Mouse (Mus musculus): ENCODE measurements around the gene Dab2ip. TPM values are rescaled to one million over a fixed set of nuclear protein-coding genes. Genes with fewer than 3 reads are reported as not detected.

Dab2ip gene
- total RNA-seq, 1 experiment from 2014 or later = 16.9 TPM

DNA sequence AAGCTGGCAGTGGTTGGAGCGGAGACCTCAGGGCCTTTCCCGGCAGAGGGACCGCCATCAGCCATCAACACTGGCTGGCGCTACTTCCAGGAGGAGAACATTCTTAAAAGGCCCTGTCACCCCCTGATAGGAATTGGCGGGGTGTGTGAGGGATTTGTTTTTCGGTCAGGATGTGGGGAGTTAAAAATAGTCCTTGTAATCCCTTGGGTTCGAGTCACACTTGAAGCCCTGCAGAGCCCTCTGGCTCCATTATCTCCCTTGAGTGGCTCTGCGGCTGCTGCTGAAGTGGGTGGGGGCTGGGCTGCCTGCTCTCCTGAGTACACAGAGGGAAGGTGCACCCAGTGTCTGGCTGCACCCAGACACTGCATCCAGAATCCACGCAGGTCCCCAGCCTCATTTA lies 30.3 kb downstream of the Dab2ip start:
- no peak for ATAC-seq (replicated peaks in 1 of 2; ENCODE audit: insufficient read depth in 1 of 2, low FRiP score in 2 of 2, low TSS enrichment in 1 of 2, low read depth in 1 of 2, poor library complexity in 2 of 2, severe bottlenecking in 2 of 2)

DNA sequence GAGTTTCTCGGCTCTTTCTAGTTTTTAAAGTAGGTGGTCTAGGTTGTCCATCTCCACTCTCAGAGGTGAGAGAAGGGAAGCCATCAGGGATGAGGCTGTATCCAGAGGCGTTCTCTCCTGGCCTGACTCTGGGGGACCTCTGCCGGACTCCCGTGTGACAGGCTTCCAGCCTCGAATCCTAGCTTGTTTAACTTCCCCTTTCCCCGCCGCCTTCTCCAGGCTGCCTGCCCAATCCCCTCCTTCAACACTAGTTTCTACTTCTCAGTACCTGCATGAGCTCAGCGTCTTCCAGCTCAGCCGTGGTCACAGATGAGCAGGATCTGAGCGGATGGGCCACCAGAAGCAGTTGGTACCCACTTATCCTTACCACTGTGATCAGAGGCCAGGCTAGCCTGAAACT lies 31.3 kb downstream of the Dab2ip start:
- peak; percentile 34 to 59; a peak in 3 of 4 replicates for ATAC-seq (replicated peaks in 1 of 2; ENCODE audit: insufficient read depth in 1 of 2, low FRiP score in 2 of 2, low TSS enrichment in 1 of 2, low read depth in 1 of 2, poor library complexity in 2 of 2, severe bottlenecking in 2 of 2)

DNA sequence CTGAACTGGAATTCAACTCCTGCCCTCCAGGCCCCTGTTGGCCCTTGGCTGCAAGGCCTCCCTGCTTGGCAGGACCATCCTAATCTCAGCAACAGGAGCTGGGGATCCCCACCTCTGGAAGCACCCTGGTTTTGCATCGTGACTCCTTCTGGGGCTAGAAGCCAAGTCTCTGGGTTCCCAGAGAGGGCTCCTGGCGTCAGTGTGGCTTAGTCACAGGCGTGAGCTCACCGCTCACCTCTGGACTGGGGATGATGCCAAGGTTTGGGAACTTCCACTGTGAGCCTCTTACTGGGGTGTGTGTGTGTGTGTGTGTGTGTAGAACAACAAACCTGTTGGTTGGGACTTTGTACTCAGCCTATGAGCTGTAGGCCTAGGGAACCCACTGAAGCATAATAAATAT lies 31.7 kb downstream of the Dab2ip start:
- no peak for ATAC-seq (replicated peaks in 1 of 2; ENCODE audit: insufficient read depth in 1 of 2, low FRiP score in 2 of 2, low TSS enrichment in 1 of 2, low read depth in 1 of 2, poor library complexity in 2 of 2, severe bottlenecking in 2 of 2)

DNA sequence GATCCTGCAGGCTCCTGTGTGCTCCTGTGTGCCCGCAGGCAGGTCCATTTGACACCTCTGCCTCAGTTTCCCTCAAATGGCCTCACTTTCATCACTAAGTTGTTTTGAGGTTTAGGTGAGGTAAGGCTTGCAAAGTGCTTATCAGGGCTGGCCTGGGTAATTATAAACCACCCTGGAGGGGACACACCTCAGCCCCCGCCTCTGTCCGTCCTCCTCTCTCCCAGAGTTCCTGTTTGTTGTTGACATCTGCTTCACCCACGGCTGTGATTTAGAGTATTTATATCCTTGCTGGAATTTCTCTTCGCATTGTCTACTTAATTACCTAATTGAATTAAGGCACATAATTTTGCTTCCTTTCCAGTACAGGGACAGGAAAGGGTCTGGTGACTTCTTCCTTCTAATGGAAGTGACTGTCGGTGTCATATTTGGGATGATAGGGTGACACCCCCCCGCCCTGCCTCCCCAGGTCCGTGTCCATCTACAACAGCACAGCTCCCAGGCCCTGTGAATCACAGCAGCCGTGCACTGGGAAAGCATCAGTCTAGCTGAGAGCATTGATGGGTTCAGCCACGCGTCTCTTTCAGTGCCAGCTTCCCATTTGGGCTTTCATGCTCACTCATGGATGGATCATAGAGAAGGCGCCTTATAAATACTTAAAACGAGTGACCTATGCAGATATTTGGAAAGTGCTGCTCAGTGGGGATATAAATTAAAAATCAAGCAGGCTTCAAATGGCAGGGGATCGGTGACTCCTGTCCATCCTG lies 34.1 kb downstream of the Dab2ip start:
- no peak for ATAC-seq (replicated peaks in 1 of 2; ENCODE audit: insufficient read depth in 1 of 2, low FRiP score in 2 of 2, low TSS enrichment in 1 of 2, low read depth in 1 of 2, poor library complexity in 2 of 2, severe bottlenecking in 2 of 2)

DNA sequence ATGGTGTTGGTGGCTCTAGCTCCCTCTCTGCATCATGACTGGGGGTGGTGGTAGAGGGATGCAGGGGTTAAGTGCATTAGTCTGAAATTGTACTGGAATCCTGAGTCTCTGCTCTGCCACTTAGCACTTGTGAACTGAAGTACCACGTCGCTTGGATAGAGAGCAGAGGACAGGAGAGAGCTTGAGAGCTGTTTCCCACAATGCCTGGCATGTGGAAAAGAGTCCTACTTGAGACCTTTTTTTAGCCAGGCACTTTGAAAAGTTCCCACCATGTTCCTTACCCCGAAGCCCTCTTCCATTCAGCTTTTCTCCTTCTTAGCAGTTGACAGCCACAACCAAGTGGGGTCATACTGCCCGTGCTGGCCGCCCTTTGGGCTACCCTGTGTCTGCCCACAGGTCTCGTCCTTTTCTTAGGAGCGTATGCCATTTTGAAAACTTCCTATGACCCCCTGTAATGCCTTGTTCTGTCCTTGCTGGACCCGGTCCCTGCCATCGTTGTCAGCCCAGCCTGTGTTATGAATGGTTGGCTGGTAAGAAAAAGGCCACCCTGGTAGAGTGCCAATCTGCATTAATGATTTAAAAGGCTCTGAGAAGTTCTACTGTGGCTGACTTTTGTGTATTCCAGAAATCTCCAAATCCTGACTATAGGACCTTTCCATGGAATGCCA lies 34.8 kb downstream of the Dab2ip start:
- ATAC-seq (replicated peaks in 1 of 2; ENCODE audit: insufficient read depth in 1 of 2, low FRiP score in 2 of 2, low TSS enrichment in 1 of 2, low read depth in 1 of 2, poor library complexity in 2 of 2, severe bottlenecking in 2 of 2) = no peak

DNA sequence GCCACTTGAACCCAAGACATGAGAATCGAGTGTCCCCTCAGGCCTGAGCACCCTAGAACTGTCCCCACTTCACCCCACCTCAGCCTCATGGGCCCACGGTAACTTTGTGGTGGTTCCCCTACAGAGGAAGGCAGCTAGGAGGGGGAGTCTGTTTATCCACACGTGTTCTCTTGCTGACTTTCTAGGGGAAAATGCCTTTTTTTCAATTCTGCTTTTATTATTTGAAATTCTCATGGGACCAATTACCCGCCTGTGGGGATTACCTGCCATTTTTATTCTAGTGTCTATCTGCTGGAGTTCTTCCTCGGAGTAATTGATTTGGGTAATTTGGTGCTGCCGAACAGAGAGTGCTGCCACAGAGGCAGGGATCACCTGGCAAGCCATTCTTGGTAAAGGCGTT lies 35.8 kb downstream of the Dab2ip start:
- no peak for ATAC-seq (replicated peaks in 1 of 2; ENCODE audit: insufficient read depth in 1 of 2, low FRiP score in 2 of 2, low TSS enrichment in 1 of 2, low read depth in 1 of 2, poor library complexity in 2 of 2, severe bottlenecking in 2 of 2)

DNA sequence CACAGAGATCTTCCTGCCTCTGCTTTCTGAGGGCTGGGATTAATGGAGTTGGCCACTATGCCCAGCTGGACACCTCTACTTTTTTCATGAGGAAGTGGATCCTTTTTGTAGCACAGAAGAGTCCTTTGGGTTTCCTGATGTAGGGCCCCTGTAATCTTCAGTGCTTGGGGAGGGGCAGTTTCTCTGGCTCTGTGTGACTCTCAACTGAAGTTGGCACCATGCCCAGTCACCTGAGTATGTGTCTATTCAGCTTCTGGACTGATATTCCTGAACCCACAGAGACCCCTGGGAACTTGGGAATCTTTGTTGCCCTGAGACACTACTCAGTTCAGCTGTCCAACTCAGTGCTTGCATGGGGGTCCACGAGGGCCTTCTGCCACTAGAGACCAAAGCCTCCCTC lies 37.0 kb downstream of the Dab2ip start:
- ATAC-seq (replicated peaks in 1 of 2; ENCODE audit: insufficient read depth in 1 of 2, low FRiP score in 2 of 2, low TSS enrichment in 1 of 2, low read depth in 1 of 2, poor library complexity in 2 of 2, severe bottlenecking in 2 of 2) = no peak

DNA sequence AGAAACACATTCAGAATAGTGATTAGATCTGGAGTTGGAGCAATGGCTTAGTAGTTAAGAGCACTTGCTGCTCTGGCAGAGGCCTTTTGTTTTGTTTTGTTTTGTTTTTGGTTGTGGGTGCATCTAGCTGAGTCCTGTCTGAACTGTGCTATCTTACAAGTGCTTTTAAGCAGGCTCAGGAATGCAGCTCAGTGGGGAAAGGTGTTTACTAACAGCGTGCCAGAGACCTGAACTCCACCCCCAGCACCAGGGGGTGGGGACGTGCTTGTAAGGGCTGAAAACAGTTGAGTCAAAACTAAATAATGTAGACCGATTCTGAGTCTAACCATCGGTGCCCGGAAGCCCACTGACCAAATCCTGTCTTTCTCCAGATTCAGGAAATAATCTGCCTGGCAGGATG lies 37.7 kb downstream of the Dab2ip start:
- ATAC-seq (replicated peaks in 1 of 2; ENCODE audit: insufficient read depth in 1 of 2, low FRiP score in 2 of 2, low TSS enrichment in 1 of 2, low read depth in 1 of 2, poor library complexity in 2 of 2, severe bottlenecking in 2 of 2) = no peak

DNA sequence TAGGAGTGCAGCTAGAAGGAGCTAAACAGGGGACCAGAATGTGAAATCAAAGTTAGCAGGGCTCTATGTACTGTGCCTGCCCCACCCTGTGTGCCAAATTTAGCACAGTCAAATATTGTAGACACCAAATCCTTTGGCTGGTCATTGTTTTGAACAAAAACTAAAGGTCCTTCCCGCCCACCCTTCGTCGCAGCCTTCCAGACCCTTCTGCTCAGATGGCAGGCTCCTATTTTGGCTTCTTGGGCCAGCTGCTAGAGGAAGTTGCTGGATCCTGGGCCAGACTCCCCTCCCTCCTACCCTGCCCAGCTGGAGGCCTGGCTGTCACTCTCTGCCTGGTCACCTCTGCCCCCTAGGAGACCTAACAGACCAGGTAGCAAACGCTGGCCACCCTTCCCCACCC lies 38.7 kb downstream of the Dab2ip start:
- ATAC-seq (replicated peaks in 1 of 2; ENCODE audit: insufficient read depth in 1 of 2, low FRiP score in 2 of 2, low TSS enrichment in 1 of 2, low read depth in 1 of 2, poor library complexity in 2 of 2, severe bottlenecking in 2 of 2) = 0 out of 4 replicates have a peak, but pooled peaks of 1 of the 2 experiments have one; percentile 29

DNA sequence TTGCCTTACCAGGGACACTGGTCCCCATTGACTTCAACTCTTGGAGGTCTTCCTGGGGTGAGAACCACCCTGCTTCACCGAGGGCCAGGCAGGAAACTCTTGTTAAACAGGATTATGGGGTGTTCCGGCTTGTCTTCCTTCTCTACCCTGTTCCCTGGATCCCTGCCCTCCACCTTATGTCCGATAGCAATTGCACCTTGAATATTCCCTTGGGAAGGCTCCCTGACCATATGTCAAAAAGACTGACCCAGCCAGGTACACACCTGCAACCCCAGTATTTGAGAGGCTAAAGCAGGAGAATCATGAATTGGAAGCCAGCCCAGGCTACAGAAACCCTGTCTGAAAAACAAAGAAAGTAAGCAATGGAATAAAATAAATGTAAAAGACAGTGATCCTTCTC lies 40.8 kb downstream of the Dab2ip start:
- no peak for ATAC-seq (replicated peaks in 1 of 2; ENCODE audit: insufficient read depth in 1 of 2, low FRiP score in 2 of 2, low TSS enrichment in 1 of 2, low read depth in 1 of 2, poor library complexity in 2 of 2, severe bottlenecking in 2 of 2)

DNA sequence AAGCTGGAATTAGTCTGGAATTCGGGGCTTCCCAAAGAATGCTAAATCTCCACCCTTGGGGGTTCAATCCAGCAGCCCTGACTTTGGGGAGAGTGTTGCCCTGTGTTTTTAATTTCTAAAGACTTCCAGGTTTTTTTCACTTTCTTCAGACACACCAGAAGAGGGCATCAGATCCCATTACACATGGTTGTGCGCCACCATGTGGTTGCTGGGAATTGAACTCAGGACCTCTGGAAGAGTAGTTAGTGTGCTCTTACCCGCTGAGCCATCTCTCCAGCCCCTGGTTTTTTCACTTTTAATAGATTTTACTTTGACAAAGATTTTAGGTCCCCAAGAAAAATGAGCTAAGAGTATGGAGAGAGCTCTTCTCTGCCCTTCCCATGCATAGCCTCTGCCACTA lies 43.6 kb downstream of the Dab2ip start:
- no peak for ATAC-seq (replicated peaks in 1 of 2; ENCODE audit: insufficient read depth in 1 of 2, low FRiP score in 2 of 2, low TSS enrichment in 1 of 2, low read depth in 1 of 2, poor library complexity in 2 of 2, severe bottlenecking in 2 of 2)

DNA sequence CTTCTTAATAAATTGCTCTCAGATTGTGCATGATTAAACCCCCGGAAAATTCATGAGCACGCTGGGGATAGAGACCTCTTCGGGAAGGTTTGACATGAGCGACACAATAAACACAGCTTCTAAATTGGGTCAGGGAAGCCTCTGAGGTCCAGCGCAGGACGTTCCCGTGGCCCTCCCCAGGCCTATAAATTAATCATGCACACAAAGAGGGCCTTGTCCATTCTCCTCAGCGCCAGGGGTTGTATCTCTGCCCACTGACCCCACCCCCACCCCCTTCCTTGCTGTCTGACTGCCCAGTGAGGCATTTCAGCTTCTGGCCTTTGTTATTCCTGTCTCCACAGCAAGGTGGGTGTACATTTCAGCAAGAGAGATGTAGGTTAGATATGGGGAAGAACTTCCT lies 49.4 kb downstream of the Dab2ip start:
- ATAC-seq (replicated peaks in 1 of 2; ENCODE audit: insufficient read depth in 1 of 2, low FRiP score in 2 of 2, low TSS enrichment in 1 of 2, low read depth in 1 of 2, poor library complexity in 2 of 2, severe bottlenecking in 2 of 2) = no peak

DNA sequence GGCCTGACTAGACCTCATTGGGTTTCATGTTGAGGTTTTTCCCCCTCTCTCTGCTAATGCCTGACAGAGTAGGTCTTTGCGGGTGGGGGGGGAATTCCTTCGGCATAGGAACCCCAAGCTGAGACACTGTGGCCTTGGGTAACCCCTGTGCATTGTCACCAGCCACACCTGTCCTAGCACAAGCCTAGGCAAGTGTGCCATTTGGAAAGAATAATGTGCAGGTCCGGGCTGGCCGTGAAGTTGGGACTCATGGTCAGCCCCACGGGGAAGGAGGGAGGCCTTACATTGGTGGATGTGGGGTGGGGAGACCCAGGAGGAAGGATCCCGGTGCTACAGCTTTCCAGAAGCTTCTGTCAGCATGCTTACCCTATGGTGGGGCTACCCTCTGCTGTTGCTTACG lies 50.8 kb downstream of the Dab2ip start:
- no peak for ATAC-seq (replicated peaks in 1 of 2; ENCODE audit: insufficient read depth in 1 of 2, low FRiP score in 2 of 2, low TSS enrichment in 1 of 2, low read depth in 1 of 2, poor library complexity in 2 of 2, severe bottlenecking in 2 of 2)

DNA sequence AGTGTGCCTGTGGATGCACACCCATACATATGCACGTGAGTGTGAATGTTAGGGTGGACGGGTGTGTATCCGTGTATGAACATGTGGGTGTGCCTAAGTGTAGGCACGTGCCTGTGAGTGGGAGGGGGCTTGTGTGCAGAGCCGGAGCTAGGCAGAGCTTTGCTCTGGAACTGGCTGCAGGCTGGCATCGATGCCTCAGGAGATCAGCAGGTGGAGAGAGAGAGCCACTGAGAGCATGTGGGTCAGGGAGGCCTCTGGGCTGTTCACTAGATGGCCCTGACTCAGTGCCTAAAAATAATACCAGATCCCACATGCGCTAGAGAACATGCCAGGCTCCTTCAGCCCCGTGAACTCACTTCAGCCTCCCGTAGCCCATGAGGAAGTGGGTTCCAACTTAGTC lies 51.3 kb downstream of the Dab2ip start:
- peak; percentile 39 to 52 for ATAC-seq (replicated peaks in 1 of 2; ENCODE audit: insufficient read depth in 1 of 2, low FRiP score in 2 of 2, low TSS enrichment in 1 of 2, low read depth in 1 of 2, poor library complexity in 2 of 2, severe bottlenecking in 2 of 2)

DNA sequence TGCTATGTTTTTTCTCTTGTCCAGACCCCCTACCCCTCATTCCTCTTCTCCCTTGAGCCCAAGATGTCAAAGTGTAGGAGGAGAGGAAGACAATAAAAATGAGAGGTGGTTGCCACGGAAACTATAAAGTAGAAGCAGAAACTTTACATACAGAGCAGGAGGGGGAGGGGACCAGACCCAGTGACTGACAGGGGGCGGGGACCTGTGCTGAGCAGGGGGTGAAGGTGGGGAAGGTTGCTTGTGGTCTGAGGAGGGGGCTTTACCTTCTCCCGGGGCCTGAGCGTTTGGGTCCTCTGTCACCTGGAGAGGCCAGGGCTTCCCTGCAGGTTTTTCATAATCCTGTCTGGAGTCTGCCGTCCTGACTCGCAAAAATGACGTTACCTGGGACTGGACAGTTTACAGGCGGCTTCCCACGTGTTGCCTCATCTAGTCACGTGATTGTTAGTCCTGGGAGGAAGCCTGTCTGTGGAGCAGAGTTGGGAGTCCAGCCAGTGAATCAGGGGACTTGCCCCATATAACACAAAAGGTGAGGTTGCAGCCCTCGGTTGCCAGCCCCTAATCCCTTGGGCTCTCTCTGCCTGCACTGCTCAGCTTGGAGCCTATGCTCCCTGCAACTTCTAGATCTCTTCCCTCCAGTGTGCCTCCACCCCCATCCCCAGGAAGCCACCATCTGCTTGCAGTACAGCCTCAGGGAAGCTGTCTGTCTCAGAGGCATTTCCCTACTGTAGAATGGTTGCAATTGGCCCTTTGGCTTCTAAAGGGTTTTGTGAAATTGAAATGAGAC lies 52.3 kb downstream of the Dab2ip start:
- ATAC-seq (replicated peaks in 1 of 2; ENCODE audit: insufficient read depth in 1 of 2, low FRiP score in 2 of 2, low TSS enrichment in 1 of 2, low read depth in 1 of 2, poor library complexity in 2 of 2, severe bottlenecking in 2 of 2) = no peak

DNA sequence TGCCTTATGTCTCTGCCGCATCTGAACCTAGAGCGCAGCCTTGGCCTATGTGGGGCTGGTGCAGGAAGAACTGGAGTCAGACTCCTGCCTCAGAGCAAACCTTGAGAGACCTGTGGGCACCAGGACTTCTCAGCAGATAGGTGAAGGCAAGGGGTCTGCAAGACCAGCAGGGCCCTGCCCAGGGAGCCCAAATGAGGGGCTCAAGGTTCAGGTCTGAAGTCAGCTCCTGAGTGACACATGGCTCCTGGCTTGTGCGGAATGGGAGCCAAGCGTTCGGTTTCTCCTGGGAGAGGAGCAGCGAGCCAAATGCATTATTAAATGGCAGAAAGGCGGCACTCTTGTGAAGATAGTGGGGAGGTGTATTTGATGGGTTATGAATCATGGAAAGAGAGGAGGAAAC lies 52.9 kb downstream of the Dab2ip start:
- ATAC-seq (replicated peaks in 1 of 2; ENCODE audit: insufficient read depth in 1 of 2, low FRiP score in 2 of 2, low TSS enrichment in 1 of 2, low read depth in 1 of 2, poor library complexity in 2 of 2, severe bottlenecking in 2 of 2) = no peak

DNA sequence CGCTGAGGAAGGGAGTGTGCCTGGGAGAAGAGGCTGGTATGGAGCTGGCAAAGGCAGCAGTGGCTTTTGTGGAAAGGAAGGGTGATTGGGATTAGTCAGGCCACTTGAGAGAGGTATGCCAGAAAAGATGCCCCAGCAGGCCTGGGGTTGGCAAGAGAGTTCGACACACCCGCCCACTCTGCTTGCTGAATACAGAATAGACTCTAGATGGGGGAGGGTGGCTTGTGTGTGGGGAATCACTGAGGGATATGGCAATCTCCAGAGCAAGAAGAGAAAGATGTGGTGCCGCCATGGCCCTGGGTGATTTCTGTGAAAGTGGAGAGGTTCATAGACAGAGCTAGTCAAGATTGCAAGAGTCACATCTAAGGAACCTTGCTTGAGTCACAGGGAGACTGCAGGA lies 53.6 kb downstream of the Dab2ip start:
- no peak for ATAC-seq (replicated peaks in 1 of 2; ENCODE audit: insufficient read depth in 1 of 2, low FRiP score in 2 of 2, low TSS enrichment in 1 of 2, low read depth in 1 of 2, poor library complexity in 2 of 2, severe bottlenecking in 2 of 2)

DNA sequence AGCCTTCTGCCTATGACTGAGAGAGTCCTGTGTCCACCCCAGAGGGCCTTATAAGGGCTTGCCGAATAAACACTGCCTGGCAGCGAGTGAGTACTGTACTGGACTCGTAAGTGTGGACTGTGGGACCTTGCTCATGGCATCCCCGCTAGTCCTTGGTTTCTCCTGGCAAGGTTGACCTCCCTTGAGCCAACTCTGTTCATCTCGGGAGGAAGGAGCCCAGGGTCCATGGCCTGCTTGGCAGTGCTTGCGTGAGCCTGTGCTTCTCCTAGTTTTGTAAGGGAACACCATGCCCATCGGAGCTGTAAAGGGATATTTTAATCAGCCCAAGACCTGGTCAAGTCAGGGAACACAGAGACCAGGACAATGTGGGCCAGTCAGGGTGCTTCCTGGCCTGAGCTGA lies 54.2 kb downstream of the Dab2ip start:
- ATAC-seq (replicated peaks in 1 of 2; ENCODE audit: insufficient read depth in 1 of 2, low FRiP score in 2 of 2, low TSS enrichment in 1 of 2, low read depth in 1 of 2, poor library complexity in 2 of 2, severe bottlenecking in 2 of 2) = no peak
